Mouse (Mus musculus) kidney, embryonic 15.5 days (tissue): ENCODE measurements at regions not wholly inside any gene's neighbourhood (a gene's known extent, or its start where the extent isn't known, plus 50 kb on each side); places are given as distances from the start of the nearest gene placed in this dataset.
A peak's percentile ranks its signal among the peaks of the same experiment; 100 is the strongest.

ENCODE experiments used
- ATAC-seq: fragments of 200-750 bp; cut with Nextera tagmentation; replicated peaks from 2 replicates; pipeline ENCODE4 v1.8.0; 2017; ENCODE audit warnings: moderate TSS enrichment; ENCODE audit not compliant: low FRiP score
- H3K27ac ChIP-seq: fragments of 300-500 bp; sonication (generic); 2 replicates; pipeline ENCODE4 v1.5.1; 2015; ENCODE audit warnings: mild to moderate bottlenecking, inconsistent platforms
- H3K27me3 ChIP-seq: fragments of 300-500 bp; sonication (generic); 2 replicates; pipeline ENCODE4 v1.6.1; 2015; ENCODE audit warnings: inconsistent platforms
- H3K36me3 ChIP-seq: fragments of 300-500 bp; sonication (generic); 2 replicates; pipeline ENCODE4 v1.6.1; 2015; ENCODE audit warnings: inconsistent platforms
- H3K4me1 ChIP-seq: fragments of 300-500 bp; sonication (generic); 2 replicates; pipeline ENCODE4 v1.6.1; 2015; ENCODE audit warnings: inconsistent platforms
- H3K4me2 ChIP-seq: fragments of 300-500 bp; sonication (generic); 2 replicates; pipeline ENCODE4 v1.6.1; 2015; ENCODE audit warnings: moderate library complexity, mild to moderate bottlenecking, inconsistent platforms
- H3K4me3 ChIP-seq: fragments of 300-500 bp; sonication (generic); replicated peaks from 2 replicates; pipeline ENCODE4 v1.5.1; 2015; ENCODE audit warnings: mild to moderate bottlenecking, inconsistent platforms
- H3K9ac ChIP-seq: fragments of 300-500 bp; sonication (generic); 2 replicates; pipeline ENCODE4 v1.6.1; 2015; ENCODE audit warnings: mild to moderate bottlenecking, inconsistent platforms
- H3K9me3 ChIP-seq: fragments of 300-500 bp; sonication (generic); replicated peaks from 2 replicates; pipeline ENCODE4 v1.6.1; 2016; ENCODE audit warnings: inconsistent platforms
- WGBS: fragments of 180-500 bp; shearing (Covaris S2); methylation state at CpG from one replicate; pipeline ENCODE4 v1.1.7; 2015; ENCODE audit warnings: mixed read lengths; 5-methylcytosine and 5-hydroxymethylcytosine counted together

GRCm38 (mm10) chr2:30693206-30694035 lies 98.6 kb downstream of the Cstad start:
- Histone ChIP-seq H3K4me3 (peak overlapping the region; percentile 44), H3K27me3 (no peaks in the 10 kb centered on the region), H3K4me2 (peak overlapping the region; percentile 74), H3K4me1 (peaks cover 78% of the 10 kb centered on the region), H3K9me3 (no peaks in the 10 kb centered on the region), H3K9ac (peak overlapping the region; percentile 55), H3K27ac (peak overlapping the region; percentile 99), H3K36me3 (no peaks in the 10 kb centered on the region)
- WGBS, result under 1% methylated on average over 41 of the region's 41 CpGs
- peak; percentile 87 for ATAC-seq

GRCm38 (mm10) chr2:30692561-30693205 lies 97.8 kb downstream of the Cstad start:
- 0 out of 2 replicates have a peak overlapping the region, but pooled peaks have one; percentile 18 for H3K9ac ChIP-seq
- no peaks in the 10 kb centered on the region for H3K36me3 ChIP-seq
- peak overlapping the region; percentile 99 for H3K27ac ChIP-seq
- H3K4me2 ChIP-seq, result peak overlapping the region; percentile 74
- ATAC-seq, result peak; percentile 83
- WGBS, result 2% methylated on average over 13 of the region's 13 CpGs
- no peaks in the 10 kb centered on the region for H3K27me3 ChIP-seq
- peaks cover 80% of the 10 kb centered on the region for H3K4me1 ChIP-seq
- peak overlapping the region; percentile 44; the same call in 1 of the 2 replicates for H3K4me3 ChIP-seq
- no peaks in the 10 kb centered on the region for H3K9me3 ChIP-seq

GRCm38 (mm10) chr2:30691857-30692560 lies 97.2 kb downstream of the Cstad start:
- Histone ChIP-seq H3K9me3 (no peaks in the 10 kb centered on the region), H3K36me3 (no peaks in the 10 kb centered on the region), H3K4me2 (peak overlapping the region; percentile 74), H3K27ac (peak overlapping the region; percentile 99), H3K27me3 (no peaks in the 10 kb centered on the region), H3K4me1 (peaks cover 87% of the 10 kb centered on the region), H3K9ac (0 out of 2 replicates have a peak overlapping the region, but pooled peaks have one; percentile 18), H3K4me3 (no peak overlapping the region)
- ATAC-seq, result 0 out of 2 replicates have a peak, but pooled peaks have one; percentile 16
- whole genome bisulfite sequencing, result 17% methylated on average over 11 of the region's 11 CpGs

DNA sequence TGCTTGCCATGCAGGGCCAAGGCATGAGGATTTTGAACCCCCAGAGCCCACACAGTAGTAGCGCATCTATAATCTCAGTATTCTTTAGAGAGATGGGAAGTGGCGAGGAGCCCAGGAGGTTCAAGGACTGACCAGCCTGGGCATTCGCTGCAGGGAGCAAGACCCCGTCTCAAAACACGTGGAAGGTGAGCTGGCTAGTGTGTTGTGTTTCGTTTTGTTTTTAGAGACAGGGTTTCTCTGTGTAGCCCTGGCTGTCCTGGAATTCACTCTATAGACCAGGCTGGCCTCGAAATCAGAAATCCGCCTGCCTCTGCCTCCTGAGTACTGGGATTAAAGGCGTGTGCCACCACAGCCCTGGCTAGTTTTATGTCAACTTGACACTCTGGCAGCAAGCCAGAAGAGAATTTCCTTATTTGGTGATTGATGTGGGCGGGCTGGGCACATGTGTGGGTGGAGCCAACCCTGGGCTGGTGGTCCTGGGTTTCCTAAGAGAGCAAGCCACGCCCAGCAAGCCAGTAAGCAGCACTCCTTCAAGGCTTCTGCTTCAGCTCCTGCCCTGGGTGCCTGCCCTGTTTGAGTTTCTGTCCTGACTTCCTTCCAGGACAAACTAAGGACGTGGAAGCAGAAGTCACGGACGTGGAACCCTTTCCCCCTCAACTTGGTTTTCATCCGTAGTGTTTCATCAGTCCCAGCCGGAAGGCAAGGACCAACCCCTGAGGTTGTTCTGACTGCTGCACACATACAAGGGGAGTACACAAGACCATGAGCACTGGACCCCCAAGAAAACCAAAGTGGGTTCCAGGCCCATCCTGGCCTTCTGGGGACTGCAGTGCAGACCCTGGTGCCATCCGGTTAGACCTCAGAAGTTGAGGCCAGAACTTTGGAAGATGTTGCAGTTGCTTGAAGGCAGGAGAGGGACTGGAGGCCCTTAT lies 96.4 kb downstream of the Cstad start:
- WGBS, result 84% methylated on average over 17 of the region's 17 CpGs
- H3K4me1 ChIP-seq, result peaks cover 92% of the 10 kb centered on the region

DNA sequence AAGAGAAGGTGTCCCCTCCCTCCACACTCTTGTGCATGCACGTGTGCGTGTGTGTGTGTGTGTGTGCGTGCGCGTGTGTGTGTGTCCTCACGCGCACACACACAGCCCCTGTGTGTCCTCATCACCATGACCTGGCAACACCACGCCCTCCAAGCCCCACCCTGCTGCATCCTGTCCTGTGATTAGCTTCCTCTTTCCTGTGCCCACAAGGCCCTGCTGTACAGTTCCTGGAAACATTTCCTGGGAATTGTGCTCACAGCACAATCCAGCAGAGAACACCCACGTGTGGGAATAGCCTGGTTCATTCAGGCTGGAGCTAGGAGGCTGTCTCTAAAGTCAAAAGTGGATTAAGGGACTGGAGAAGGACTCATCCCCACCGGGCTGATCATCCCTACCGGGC lies 95.5 kb downstream of the Cstad start:
- Histone ChIP-seq H3K27ac (peak overlapping the region; percentile 99), H3K9ac (no peak overlapping the region), H3K4me2 (no peak overlapping the region), H3K36me3 (no peaks in the 10 kb centered on the region), H3K4me1 (peaks cover 92% of the 10 kb centered on the region), H3K4me3 (no peak overlapping the region), H3K9me3 (no peaks in the 10 kb centered on the region), H3K27me3 (no peaks in the 10 kb centered on the region)
- WGBS, result 73% methylated on average over 11 of the region's 11 CpGs
- ATAC-seq, result no peak

More for the DNA sequence above, 96.4 kb downstream of the Cstad start:
- ATAC-seq, result no peak
- no peak overlapping the region for H3K4me3 ChIP-seq
- H3K27me3 ChIP-seq, result no peaks in the 10 kb centered on the region
- no peak overlapping the region for H3K4me2 ChIP-seq
- no peaks in the 10 kb centered on the region for H3K9me3 ChIP-seq
- H3K27ac ChIP-seq, result peak overlapping the region; percentile 99
- no peak overlapping the region for H3K9ac ChIP-seq
- no peaks in the 10 kb centered on the region for H3K36me3 ChIP-seq

DNA sequence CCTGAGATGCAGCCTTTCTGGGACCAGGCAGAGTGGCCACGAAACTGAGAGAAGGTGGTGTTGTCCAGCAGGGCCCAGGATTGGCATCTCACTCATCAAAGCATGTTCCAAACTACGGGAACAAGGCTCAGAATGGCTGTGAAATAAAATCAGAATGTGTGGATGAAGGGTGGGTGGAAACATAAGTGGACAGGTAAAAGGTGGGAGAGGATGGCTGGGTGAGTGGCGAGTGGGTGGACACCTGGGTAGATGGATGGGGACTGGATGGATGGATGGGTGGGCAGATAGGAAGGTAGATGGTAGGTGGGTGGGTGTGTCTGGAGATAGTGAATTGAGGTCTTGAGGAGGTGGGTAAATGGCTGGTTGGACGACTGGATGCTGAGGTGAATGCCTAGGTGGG lies 93.6 kb downstream of the Cstad start:
- WGBS, result 83% methylated on average over 4 of the region's 4 CpGs
- Histone ChIP-seq H3K4me2 (no peak overlapping the region), H3K27ac (peak overlapping the region; percentile 90; the same call in 1 of the 2 replicates), H3K4me1 (peaks cover 82% of the 10 kb centered on the region), H3K27me3 (no peaks in the 10 kb centered on the region), H3K36me3 (no peaks in the 10 kb centered on the region), H3K9me3 (no peaks in the 10 kb centered on the region), H3K4me3 (no peak overlapping the region), H3K9ac (no peak overlapping the region)
- no peak for ATAC-seq

GRCm38 (mm10) chr2:30687121-30687551 lies 92.3 kb downstream of the Cstad start:
- Histone ChIP-seq H3K4me3 (no peak overlapping the region), H3K36me3 (no peaks in the 10 kb centered on the region), H3K4me2 (peak overlapping the region; percentile 26), H3K4me1 (peaks cover 79% of the 10 kb centered on the region), H3K27ac (peak overlapping the region; percentile 90), H3K9me3 (no peaks in the 10 kb centered on the region), H3K27me3 (no peaks in the 10 kb centered on the region), H3K9ac (peak overlapping the region; percentile 15; the same call in 1 of the 2 replicates)
- WGBS, result 10% methylated on average over 23 of the region's 23 CpGs
- 0 out of 2 replicates have a peak, but pooled peaks have one; percentile 4 for ATAC-seq

DNA sequence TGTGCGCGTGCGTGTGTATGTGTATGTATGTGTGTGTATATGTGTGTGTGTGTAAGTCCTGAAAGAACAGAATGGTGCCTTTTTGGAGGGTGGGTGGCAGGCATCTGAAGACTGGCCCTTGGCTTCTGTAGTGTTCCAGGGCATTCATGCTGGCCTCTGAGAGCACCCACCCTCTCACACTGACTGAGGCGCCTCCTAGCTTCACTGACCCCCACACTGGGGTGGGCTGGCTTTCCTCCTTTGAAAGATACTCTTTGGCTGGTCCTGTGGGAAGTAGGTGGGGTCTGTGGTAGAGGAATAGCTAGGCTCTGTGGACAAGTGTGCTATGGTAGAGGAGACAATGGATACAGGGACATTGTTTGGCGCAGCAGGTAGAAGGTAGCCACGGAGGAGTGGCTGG lies 91.5 kb downstream of the Cstad start:
- Histone ChIP-seq H3K4me1 (peaks cover 79% of the 10 kb centered on the region), H3K27ac (peak overlapping the region; percentile 90), H3K4me2 (no peak overlapping the region), H3K4me3 (no peak overlapping the region), H3K27me3 (no peaks in the 10 kb centered on the region), H3K36me3 (no peaks in the 10 kb centered on the region), H3K9ac (no peak overlapping the region), H3K9me3 (no peaks in the 10 kb centered on the region)
- ATAC-seq, result no peak
- 70% methylated on average over 6 of the region's 6 CpGs for WGBS

DNA sequence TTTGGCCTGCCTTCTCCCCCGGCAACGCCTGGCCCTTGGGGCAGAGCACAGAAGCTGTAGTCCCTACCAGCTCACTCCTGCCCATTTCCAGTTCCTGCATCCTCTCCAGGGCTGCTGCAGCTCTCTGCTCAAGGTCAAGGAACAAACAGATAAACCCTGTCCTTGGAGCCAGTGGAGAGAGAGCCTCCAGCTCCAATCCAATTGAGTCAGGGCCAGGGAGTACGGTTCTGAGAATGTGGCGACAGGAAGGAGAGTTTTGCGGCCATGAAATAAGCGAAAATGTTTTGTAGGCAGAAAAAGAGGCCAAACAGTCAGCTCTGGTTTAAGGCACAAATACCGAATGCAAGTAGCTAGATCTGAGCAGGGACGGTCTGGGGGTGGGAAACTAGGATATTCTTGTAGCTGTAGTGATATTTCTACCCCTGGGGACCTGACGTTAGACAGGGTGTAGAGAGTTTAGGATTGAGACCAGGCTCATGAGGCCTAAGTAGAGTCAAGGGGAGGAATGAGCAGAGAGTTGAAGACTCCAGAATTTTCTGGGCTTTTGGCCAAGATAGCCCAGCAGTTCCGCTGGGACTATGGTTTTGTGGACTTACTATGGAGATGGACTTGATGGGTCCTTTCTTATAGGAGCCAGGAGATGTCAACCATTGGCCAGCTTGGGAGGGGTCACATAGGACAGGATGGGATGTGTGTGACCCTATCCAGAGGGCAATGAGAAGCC lies 90.5 kb downstream of the Cstad start:
- ATAC-seq, result no peak
- H3K9ac ChIP-seq, result no peak overlapping the region
- peaks cover 71% of the 10 kb centered on the region for H3K4me1 ChIP-seq
- no peak overlapping the region for H3K4me3 ChIP-seq
- no peaks in the 10 kb centered on the region for H3K27me3 ChIP-seq
- no peaks in the 10 kb centered on the region for H3K9me3 ChIP-seq
- 50% methylated on average over 10 of the region's 10 CpGs for WGBS
- H3K4me2 ChIP-seq, result no peak overlapping the region
- H3K27ac ChIP-seq, result peak overlapping the region; percentile 90
- H3K36me3 ChIP-seq, result no peaks in the 10 kb centered on the region

DNA sequence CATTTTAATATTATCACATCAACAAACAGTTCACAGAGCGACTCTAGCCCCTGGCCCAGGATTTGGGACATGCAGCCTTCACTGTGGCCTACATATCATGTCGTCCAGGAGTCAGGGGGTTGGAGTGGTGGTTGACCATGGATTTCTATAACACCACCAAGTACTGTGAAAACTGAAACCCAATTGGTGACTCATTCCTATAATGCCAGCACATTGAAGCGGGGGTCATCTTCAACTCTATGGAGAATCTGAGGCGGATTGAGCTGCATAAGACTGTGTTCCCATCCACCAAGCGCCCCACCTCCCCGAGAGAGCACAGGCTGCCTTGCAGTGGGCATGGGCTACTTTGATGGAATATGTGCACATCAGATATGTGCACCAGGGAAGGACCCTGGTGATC lies 89.6 kb downstream of the Cstad start:
- no peak for ATAC-seq
- peak overlapping the region; percentile 90 for H3K27ac ChIP-seq
- WGBS, result 89% methylated on average over 6 of the region's 6 CpGs

More for the DNA sequence above, 89.6 kb downstream of the Cstad start:
- no peak overlapping the region for H3K4me3 ChIP-seq
- no peak overlapping the region for H3K9ac ChIP-seq
- no peaks in the 10 kb centered on the region for H3K27me3 ChIP-seq
- H3K9me3 ChIP-seq, result no peaks in the 10 kb centered on the region
- H3K4me2 ChIP-seq, result no peak overlapping the region
- H3K36me3 ChIP-seq, result no peaks in the 10 kb centered on the region
- peaks cover 63% of the 10 kb centered on the region for H3K4me1 ChIP-seq
